Mouse (Mus musculus) stomach, embryonic 14.5 days (tissue): Measurements from ENCODE around the gene Slc6a19. TPM values are rescaled to one million over a fixed set of nuclear protein-coding genes. Genes with fewer than 3 reads are reported as not detected.

Source experiments
- ATAC-seq: fragments of 200-750 bp; cut with Nextera tagmentation; 2 replicates; pipeline ENCODE4 v1.8.0; 2017; ENCODE audit warnings: low read depth, moderate TSS enrichment; ENCODE audit not compliant: insufficient number of reproducible peaks, insufficient read depth, low FRiP score
- H3K27ac ChIP-seq: fragments of 300-500 bp; sonication (generic); 2 replicates; pipeline ENCODE4 v1.5.1; 2014; ENCODE audit warnings: mild to moderate bottlenecking, low read length, moderate library complexity, mixed read lengths
- H3K27me3 ChIP-seq: fragments of 300-500 bp; sonication (generic); 2 replicates; pipeline ENCODE4 v1.6.1; 2014; ENCODE audit warnings: low read length, control low read depth, mixed read lengths; ENCODE audit not compliant: control insufficient read depth, insufficient read depth
- H3K36me3 ChIP-seq: fragments of 300-500 bp; sonication (generic); 2 replicates; pipeline ENCODE4 v1.6.1; 2014; ENCODE audit warnings: mild to moderate bottlenecking, control low read depth, low read length, moderate library complexity, mixed read lengths; ENCODE audit not compliant: control insufficient read depth, insufficient read depth
- H3K4me1 ChIP-seq: fragments of 300-500 bp; sonication (generic); 2 replicates; pipeline ENCODE4 v1.6.1; 2014; ENCODE audit warnings: low read length, control low read depth, mixed read lengths; ENCODE audit not compliant: control insufficient read depth, insufficient read depth
- H3K4me2 ChIP-seq: fragments of 300-500 bp; sonication (generic); replicated peaks from 2 replicates; pipeline ENCODE4 v1.6.1; 2014; ENCODE audit warnings: low read depth, low read length, control low read depth
- H3K4me3 ChIP-seq: fragments of 300-500 bp; sonication (generic); 2 replicates; pipeline ENCODE4 v1.5.1; 2014; ENCODE audit warnings: low read depth, low read length, control low read depth
- H3K9ac ChIP-seq: fragments of 300-500 bp; sonication (generic); replicated peaks from 2 replicates; pipeline ENCODE4 v1.6.1; 2014; ENCODE audit warnings: low read depth, mild to moderate bottlenecking, control low read depth, low read length, moderate library complexity, mixed read lengths
- H3K9me3 ChIP-seq: fragments of 300-500 bp; sonication (generic); 2 replicates; pipeline ENCODE4 v1.6.1; 2016; ENCODE audit warnings: low read depth, low read length, control low read depth; ENCODE audit not compliant: control insufficient read depth
- WGBS: fragments of 180-500 bp; shearing (Covaris S2); extraction: QIAGEN DNeasy Blood & Tissue Kit; methylation state at CpG from one replicate; pipeline ENCODE4 v1.1.7; 2014; 5-methylcytosine and 5-hydroxymethylcytosine counted together
- polyA plus RNA-seq: library from polyadenylated mRNA; unstranded; fragments of >200 nt; fragmentation: Nextera tagmentation; extraction: Ambion mirVana; gene quantifications from 2 replicates; pipeline ENCODE4 v1.2.1, GENCODE M21; 2014

The Slc6a19 gene
- polyA plus RNA-seq, 1 experiment from 2014 or later, result not detected

- WGBS, result 60% methylated on average over 5 of the region's 6 CpGs
- Histone ChIP-seq H3K4me3 (no peak overlapping the region), H3K4me1 (no peaks in the 10 kb centered on the region), H3K36me3 (peaks cover 11% of the 10 kb centered on the region; the same call in 1 of the 2 replicates), H3K4me2 (no peak overlapping the region), H3K27me3 (no peaks in the 10 kb centered on the region), H3K27ac (no peak overlapping the region), H3K9ac (no peak overlapping the region), H3K9me3 (no peaks in the 10 kb centered on the region)
- ATAC-seq, result no peak
These were observed 66.8 kb downstream of the Slc6a19 start for GRCm38 (mm10) chr13:73637826-73638225.

DNA sequence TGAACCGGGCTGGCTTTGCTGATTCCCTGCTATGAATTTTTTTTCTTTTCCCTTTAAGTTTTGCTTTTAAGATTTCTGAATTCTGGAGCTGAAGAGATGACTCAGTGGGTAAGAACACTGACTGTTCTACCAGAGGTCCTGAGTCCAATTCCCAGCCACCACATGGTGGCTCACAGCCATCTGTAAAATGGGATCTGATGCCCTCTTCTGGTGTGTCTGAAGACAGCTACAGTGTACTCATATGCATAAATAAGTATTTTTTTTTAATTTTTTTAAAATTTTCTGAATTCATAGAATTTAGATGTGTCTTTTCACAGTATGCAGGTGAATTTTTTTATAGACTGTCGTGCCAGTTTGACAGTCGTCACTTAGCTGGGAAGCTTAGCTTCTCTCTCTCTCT is 72.8 kb downstream of the Slc6a19 start:
- Histone ChIP-seq H3K4me3 (no peak overlapping the region), H3K36me3 (peaks cover 11% of the 10 kb centered on the region; the same call in 1 of the 2 replicates), H3K9ac (no peak overlapping the region), H3K27ac (no peak overlapping the region), H3K9me3 (no peaks in the 10 kb centered on the region), H3K4me2 (no peak overlapping the region), H3K27me3 (no peaks in the 10 kb centered on the region), H3K4me1 (peaks cover 7% of the 10 kb centered on the region; the same call in 1 of the 2 replicates)
- ATAC-seq, result no peak
- WGBS, result 91% methylated on average over 3 of the region's 3 CpGs

Other genes with a start within 250 kb of the Slc6a19 start
- gene Lpcat1, start 237.7 kb downstream of the Slc6a19 start, polyA plus RNA-seq, result 40.4 and 44.0 TPM in 2 replicates
- gene Slc6a3, start 168.1 kb downstream of the Slc6a19 start, polyA plus RNA-seq, result not detected in 2 replicates
- 108 and 115 TPM in 2 replicates for gene Clptm1l, start 100.9 kb downstream of the Slc6a19 start, polyA plus RNA-seq
- gene Tert, start 78.0 kb downstream of the Slc6a19 start, polyA plus RNA-seq, result 5.3 and 5.7 TPM in 2 replicates
- not detected in 2 replicates for gene Slc6a18, start 26.8 kb downstream of the Slc6a19 start, polyA plus RNA-seq
- 20.1 and 21.8 TPM in 2 replicates for gene Slc12a7, start 28.2 kb upstream of the Slc6a19 start, polyA plus RNA-seq
- gene Nkd2, start 142.8 kb upstream of the Slc6a19 start, polyA plus RNA-seq, result 3.0 and 4.3 TPM in 2 replicates
- gene Trip13, start 232.9 kb upstream of the Slc6a19 start, polyA plus RNA-seq, result 35.2 and 44.4 TPM in 2 replicates
- gene Brd9, start 232.9 kb upstream of the Slc6a19 start, polyA plus RNA-seq, result 55.2 and 57.8 TPM in 2 replicates